ENCODE assay signal across 17 mouse cellular contexts in the genomic region with DNA sequence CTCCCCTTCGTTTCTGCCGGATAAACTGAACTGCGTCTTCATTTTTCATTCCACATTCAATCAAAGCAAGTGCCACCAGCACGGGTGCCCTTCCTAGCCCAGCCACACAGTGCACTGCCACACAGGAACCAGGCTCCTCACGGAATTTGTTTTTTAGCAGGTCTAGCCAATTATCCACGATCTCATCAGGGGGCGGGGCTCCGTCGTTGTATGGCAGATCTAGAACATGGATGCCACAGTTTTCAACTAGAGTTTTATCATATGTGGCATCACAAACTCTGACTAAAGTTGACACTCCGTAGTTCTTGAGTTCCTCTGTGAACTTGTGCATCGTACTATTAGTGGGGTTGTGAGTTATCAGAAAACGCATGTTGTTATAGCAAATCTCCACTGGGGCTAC.
"Had no signal": no experiment of that assay in that cellular context is flagged by ENCODE, and none has a peak within 500 bp of the region (broad histone marks: within the 10 kb centered on the region; RNA-seq: fewer than 3 reads in every experiment).

No protein-coding gene starts in this region.

- H3K9ac ChIP-seq: neural tube, embryonic 12.5 days; neural tube, embryonic 13.5 days; neural tube, embryonic 15.5 days; stomach, embryonic 15.5 days had no signal

- H3K27ac ChIP-seq: neural tube, embryonic 12.5 days; neural tube, embryonic 13.5 days; neural tube, embryonic 15.5 days; stomach, embryonic 15.5 days; stomach, postnatal 0 days had no signal

- H3K27me3 ChIP-seq: neural tube, embryonic 12.5 days; neural tube, embryonic 13.5 days; neural tube, embryonic 15.5 days; stomach, embryonic 15.5 days had no signal

- H3K4me2 ChIP-seq: neural tube, embryonic 12.5 days; neural tube, embryonic 13.5 days; neural tube, embryonic 15.5 days; stomach, embryonic 15.5 days had no signal

- H3K4me1 ChIP-seq: neural tube, embryonic 12.5 days; neural tube, embryonic 13.5 days; neural tube, embryonic 15.5 days; stomach, embryonic 15.5 days had no signal

- H3K9me3 ChIP-seq: neural tube, embryonic 12.5 days; neural tube, embryonic 13.5 days; neural tube, embryonic 15.5 days; stomach, embryonic 15.5 days had no signal

- H3K36me3 ChIP-seq: neural tube, embryonic 12.5 days; neural tube, embryonic 13.5 days; neural tube, embryonic 15.5 days; stomach, embryonic 15.5 days had no signal

- H3K4me3 ChIP-seq: neural tube, embryonic 12.5 days; neural tube, embryonic 13.5 days; neural tube, embryonic 15.5 days; stomach, embryonic 15.5 days had no signal

- DNase-seq: retina, postnatal 1 day; right cerebral cortex, adult 18-20 months; right cerebral cortex, postnatal 14 days; right cerebral cortex, postnatal 25 days; right cerebral cortex, postnatal 4 days; spleen, adult 18-20 months; thymus, adult 18-20 months; thymus, adult 2 months; thymus, postnatal 14 days; thymus, postnatal 25 days; thymus, postnatal 36 days; thymus, postnatal 4 days had no signal
